Mouse (Mus musculus) effector memory CD4-positive, alpha-beta T cell, adult 5 months (primary cell): ENCODE results near the gene Mapk3. TPM values are rescaled to one million over a fixed set of nuclear protein-coding genes. Genes with fewer than 3 reads are reported as not detected.

Experiments
- polyA plus RNA-seq: library from polyadenylated mRNA; unstranded; fragments of 100-300 nt; shearing (Covaris generic); gene quantifications from one replicate; pipeline ENCODE4 v1.2.1, GENCODE M21; 2017

Gene Mapk3
- 20.2 TPM for polyA plus RNA-seq

GRCm38 (mm10) chr7:126759050-126759671 lies at the start of gene Mapk3:
Gene Mapk3 (plus strand): TSS chr7:126759601.

GRCm38 (mm10) chr7:126766201-126766600 lies 6.8 kb downstream of the Mapk3 start, which contains the start of gene Gdpd3:
Gene Gdpd3 (plus strand): TSS chr7:126766334.

GRCm38 (mm10) chr7:126776598-126777057 lies 17.2 kb downstream of the Mapk3 start, which contains the start of gene Ypel3:
Gene Ypel3 (plus strand): TSS chr7:126776955.

DNA sequence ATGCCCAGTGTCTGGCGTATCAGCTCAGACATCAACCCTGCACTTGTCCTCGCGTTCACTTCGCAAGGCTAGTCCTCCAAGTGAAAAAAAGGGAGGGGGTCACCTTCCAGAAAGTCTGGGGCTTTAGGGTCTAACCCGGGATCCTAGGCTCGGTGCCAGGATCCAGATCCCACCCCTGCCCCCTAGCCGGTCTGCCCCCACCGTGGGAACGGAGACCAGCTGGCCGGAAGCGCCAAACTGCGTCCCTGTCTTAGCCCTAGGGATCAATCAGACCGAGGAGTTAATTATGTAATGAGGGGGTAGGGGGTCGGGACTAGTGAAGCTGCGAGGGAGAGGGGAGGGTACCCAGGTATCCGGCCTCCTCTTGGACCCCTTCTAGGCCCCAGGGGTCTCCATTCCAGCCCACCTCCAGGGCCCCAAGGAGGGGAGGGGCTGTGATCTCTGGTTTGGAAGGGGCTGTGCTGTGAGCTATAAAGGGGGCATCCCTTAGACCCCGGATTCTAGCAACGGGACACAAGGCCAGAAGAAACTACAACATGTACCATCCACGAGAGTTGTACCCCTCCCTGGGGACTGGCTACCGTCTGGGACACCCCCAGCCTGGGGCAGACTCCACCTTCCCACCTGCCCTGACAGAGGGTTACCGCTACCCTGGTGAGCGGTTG lies 21.7 kb downstream of the Mapk3 start, which contains the start of gene Tbx6:
TSS of gene Tbx6 (plus strand) at position 513 of the 665 bp plus-strand sequence.

DNA sequence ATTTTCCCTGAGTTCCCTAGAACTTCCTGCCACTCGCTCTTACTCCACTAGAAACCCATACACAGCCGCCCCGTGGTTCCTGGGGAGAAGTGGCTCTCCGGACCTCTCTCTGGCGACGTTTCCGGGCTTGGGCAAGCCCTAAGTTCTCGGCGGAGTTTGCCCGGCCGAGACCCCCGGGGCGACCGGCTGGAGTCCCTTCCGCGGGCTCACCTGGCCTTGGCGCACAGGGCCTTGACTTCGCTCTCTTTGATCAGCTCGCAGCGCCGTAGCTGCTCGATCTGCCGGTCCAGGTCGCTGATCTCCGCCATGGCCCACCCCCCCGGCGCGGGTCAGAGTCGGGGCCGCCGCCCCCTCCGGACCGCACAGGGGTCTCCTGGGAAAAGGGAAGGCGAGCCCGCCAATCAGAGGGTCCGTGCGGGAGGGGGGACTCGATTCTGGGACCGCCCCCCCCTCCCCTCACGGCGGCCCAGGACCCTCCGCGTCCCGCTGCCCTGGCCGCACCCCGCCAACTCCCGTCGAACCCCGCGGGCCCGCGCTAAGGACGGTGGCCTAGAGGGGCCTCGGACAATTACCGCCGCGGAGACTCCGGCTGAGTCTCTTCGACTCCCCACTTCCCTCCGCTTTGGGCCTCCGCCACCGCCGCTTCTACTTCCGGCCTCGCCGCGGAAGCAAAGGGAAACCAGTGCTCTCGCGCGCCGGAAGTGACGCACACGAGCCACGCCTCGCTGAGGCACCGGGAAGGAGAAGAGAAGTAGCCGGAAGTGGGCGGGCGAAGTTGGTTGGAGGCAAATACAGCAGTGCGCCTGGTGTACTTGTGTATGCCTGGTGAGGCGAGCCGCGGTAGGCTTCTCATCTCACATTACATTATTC lies 32.7 kb downstream of the Mapk3 start, which contains the start of gene Ppp4c:
TSS of gene Ppp4c (minus strand) at position 646 of the 870 bp plus-strand sequence.

DNA sequence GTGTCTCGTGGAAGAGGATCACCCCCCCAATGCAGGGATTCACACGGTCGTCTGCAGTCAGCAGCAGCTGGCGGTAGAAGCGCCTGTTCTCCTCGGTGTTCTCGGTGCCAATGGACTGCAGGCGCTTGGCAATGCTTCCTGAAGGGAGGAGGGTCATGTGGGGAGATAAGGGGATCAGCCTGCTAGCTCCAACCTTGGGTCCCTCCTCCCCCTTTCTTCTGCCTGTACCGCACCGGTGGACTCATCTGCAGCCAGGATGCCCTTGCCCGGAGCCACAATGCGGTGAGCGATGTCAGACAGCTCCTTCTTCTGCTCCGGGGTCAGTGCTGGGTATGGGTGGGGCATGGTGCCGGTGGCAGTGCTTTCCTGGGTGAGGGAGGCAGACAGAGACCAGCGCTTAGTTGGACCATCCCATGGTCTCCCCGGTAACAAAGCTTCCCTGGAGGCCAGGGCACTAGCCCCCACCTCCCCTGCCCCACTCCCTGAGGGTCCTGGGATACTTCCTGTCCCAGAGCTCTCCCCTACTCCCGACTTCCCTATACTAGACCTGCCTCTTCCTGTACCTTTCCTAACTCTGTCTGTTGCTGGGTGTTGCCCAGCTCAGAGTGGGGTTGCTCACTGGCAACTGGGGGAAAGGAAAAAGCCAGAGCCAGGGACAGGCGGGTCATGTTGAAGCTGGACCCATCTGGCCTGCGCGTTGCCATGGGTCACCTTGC lies 38.2 kb downstream of the Mapk3 start, which contains the start of gene Fam57b:
TSS of gene Fam57b (plus strand) at position 258 of the 716 bp plus-strand sequence.

Other genes with a start within 250 kb of the Mapk3 start
- 142 TPM for gene Eif3c, start 193.2 kb upstream of the Mapk3 start, polyA plus RNA-seq
- 3.4 TPM for gene Apobr, start 174.7 kb upstream of the Mapk3 start, polyA plus RNA-seq
- 83.6 TPM for gene Cln3, start 173.8 kb upstream of the Mapk3 start, polyA plus RNA-seq
- not detected for gene Il27, start 164.7 kb upstream of the Mapk3 start, polyA plus RNA-seq
- not detected for gene Nupr1, start 128.7 kb upstream of the Mapk3 start, polyA plus RNA-seq
- 62.4 TPM for gene Sgf29, start 110.3 kb upstream of the Mapk3 start, polyA plus RNA-seq
- not detected for gene Sult1a1, start 83.2 kb upstream of the Mapk3 start, polyA plus RNA-seq
- gene Bola2, start 64.2 kb upstream of the Mapk3 start, polyA plus RNA-seq, result 70.2 TPM
- gene Slx1b, start 63.8 kb upstream of the Mapk3 start, polyA plus RNA-seq, result 2.2 TPM
- gene Coro1a, start 51.8 kb upstream of the Mapk3 start, polyA plus RNA-seq, result 1,641 TPM
- gene Gdpd3, start 6.7 kb downstream of the Mapk3 start, polyA plus RNA-seq, result not detected
- gene Ypel3, start 17.4 kb downstream of the Mapk3 start, polyA plus RNA-seq, result 370 TPM
- gene Tbx6, start 21.9 kb downstream of the Mapk3 start, polyA plus RNA-seq, result 2.2 TPM
- 384 TPM for gene Ppp4c, start 32.9 kb downstream of the Mapk3 start, polyA plus RNA-seq
- gene Fam57b, start 38.1 kb downstream of the Mapk3 start, polyA plus RNA-seq, result not detected
- gene 4930451I11Rik, start 72.0 kb downstream of the Mapk3 start, polyA plus RNA-seq, result not detected
- gene Doc2a, start 87.8 kb downstream of the Mapk3 start, polyA plus RNA-seq, result not detected
- 8.3 TPM for gene Hirip3, start 102.4 kb downstream of the Mapk3 start, polyA plus RNA-seq
- 51.8 TPM for gene Ino80e, start 102.8 kb downstream of the Mapk3 start, polyA plus RNA-seq
- gene Taok2, start 125.1 kb downstream of the Mapk3 start, polyA plus RNA-seq, result 35.6 TPM
- 28.4 TPM for gene Tmem219, start 163.3 kb downstream of the Mapk3 start, polyA plus RNA-seq
- 41.2 TPM for gene Kctd13, start 169.3 kb downstream of the Mapk3 start, polyA plus RNA-seq
- not detected for gene Asphd1, start 190.0 kb downstream of the Mapk3 start, polyA plus RNA-seq
- gene Sez6l2, start 191.0 kb downstream of the Mapk3 start, polyA plus RNA-seq, result 0.82 TPM
- gene Cdipt, start 216.3 kb downstream of the Mapk3 start, polyA plus RNA-seq, result 115 TPM
- 0.45 TPM for gene Cdiptos, start 216.5 kb downstream of the Mapk3 start, polyA plus RNA-seq